Mouse (Mus musculus): Measurements from ENCODE around the gene D430042O09Rik. TPM values are rescaled to one million over a fixed set of nuclear protein-coding genes. Genes with fewer than 3 reads are reported as not detected.
"Not testable (repeated sequence)": the region's sequence is repeated elsewhere in the genome, so short reads cannot be mapped to it uniquely, and the experiment has no call there.

D430042O09Rik gene
- total RNA-seq (2021) = 1 to 10 TPM; 5.3 to 6.2 TPM
- long read RNA-seq, experiment 1, full-length matches to known transcripts = 1 of 2 reads
- long read RNA-seq, experiment 1, partial matches to known transcripts = 0 of 2 reads
- long read RNA-seq, experiment 1, other reads (novel, unspliced or antisense) = 1 of 2 reads
- long read RNA-seq, experiment 2, full-length matches to known transcripts = 3 of 5 reads
- long read RNA-seq, experiment 2, partial matches to known transcripts = 2 of 5 reads
- long read RNA-seq, experiment 2, other reads (novel, unspliced or antisense) = 0 of 5 reads

- TF ChIP-seq CTCF (IDR thresholded peaks at IDR 0.05) = no peak
- intact Hi-C loops (cut with DNase I) = no loop called here
- H3K27ac ChIP-seq = peak within 1 kb of the TSS; percentile 97
- peak within 1 kb of the TSS; percentile 92 for H3K4me3 ChIP-seq
- peak; percentile 100 for DNase-seq
Measured at GRCm38 (mm10) chr7:125707593-125708022, at the start of gene D430042O09Rik, which contains the start of gene Gtf3c1. D430042O09Rik (plus strand) TSS chr7:125707888. Gtf3c1 (minus strand) TSS chr7:125707780.

- DNase-seq = no peak
- no peak overlapping the region for H3K27ac ChIP-seq
- H3K4me3 ChIP-seq = no peak overlapping the region
- TF ChIP-seq CTCF (IDR thresholded peaks at IDR 0.05) = no peak
- intact Hi-C loops (cut with DNase I) = no loop called here
Measured at GRCm38 (mm10) chr7:125663654-125664053, 44.0 kb upstream of the D430042O09Rik start.

GRCm38 (mm10) chr7:125670865-125671264 is 36.8 kb upstream of the D430042O09Rik start:
- H3K27ac ChIP-seq = no peak overlapping the region
- intact Hi-C loops (cut with DNase I) = no loop called here
- DNase-seq = no peak
- no peak for TF ChIP-seq CTCF (IDR thresholded peaks at IDR 0.05)
- no peak overlapping the region for H3K4me3 ChIP-seq

- TF ChIP-seq CTCF (IDR thresholded peaks at IDR 0.05) = no peak
- DNase-seq = no peak
- intact Hi-C loops (cut with DNase I) = no loop called here
- Histone ChIP-seq H3K27ac (no peak overlapping the region), H3K4me3 (no peak overlapping the region)
Measured at GRCm38 (mm10) chr7:125671396-125671795, 36.3 kb upstream of the D430042O09Rik start.

- DNase-seq = no peak
- peak; percentile 89 for TF ChIP-seq CTCF (IDR thresholded peaks at IDR 0.05)
- intact Hi-C loops (cut with DNase I) = loop anchor here (1.0 kb wide), 1 partner anchor 413 kb away; no protein-coding TSS in a partner anchor
- Histone ChIP-seq H3K4me3 (no peak overlapping the region), H3K27ac (no peak overlapping the region)
Measured at GRCm38 (mm10) chr7:125674916-125675315, 32.8 kb upstream of the D430042O09Rik start.

- TF ChIP-seq CTCF (IDR thresholded peaks at IDR 0.05) = no peak
- no peak for DNase-seq
- intact Hi-C loops (cut with DNase I) = no loop called here
- Histone ChIP-seq H3K27ac (no peak overlapping the region), H3K4me3 (no peak overlapping the region)
Measured at GRCm38 (mm10) chr7:125678756-125679155, 28.9 kb upstream of the D430042O09Rik start.

- intact Hi-C loops (cut with DNase I) = no loop called here
- no peak for TF ChIP-seq CTCF (IDR thresholded peaks at IDR 0.05)
Measured at GRCm38 (mm10) chr7:125679936-125680335, 27.8 kb upstream of the D430042O09Rik start.

GRCm38 (mm10) chr7:125690516-125690915 is 17.2 kb upstream of the D430042O09Rik start:
- no peak overlapping the region for H3K27ac ChIP-seq
- no peak for TF ChIP-seq CTCF (IDR thresholded peaks at IDR 0.05)
- DNase-seq = no peak
- no peak overlapping the region for H3K4me3 ChIP-seq
- intact Hi-C loops (cut with DNase I) = no loop called here

More at GRCm38 (mm10) chr7:125679936-125680335, 27.8 kb upstream of the D430042O09Rik start:
- Histone ChIP-seq H3K4me3 (no peak overlapping the region), H3K27ac (no peak overlapping the region)
- no peak for DNase-seq

- no peak for TF ChIP-seq CTCF (IDR thresholded peaks at IDR 0.05)
- DNase-seq = no peak
- Histone ChIP-seq H3K4me3 (no peak overlapping the region), H3K27ac (no peak overlapping the region)
- intact Hi-C loops (cut with DNase I) = no loop called here
Measured at GRCm38 (mm10) chr7:125694056-125694455, 13.6 kb upstream of the D430042O09Rik start.

- no peak for DNase-seq
- no peak overlapping the region for H3K4me3 ChIP-seq
- H3K27ac ChIP-seq = no peak overlapping the region
- intact Hi-C loops (cut with DNase I) = no loop called here
- TF ChIP-seq CTCF (IDR thresholded peaks at IDR 0.05) = no peak
Measured at GRCm38 (mm10) chr7:125702791-125703190, 4.9 kb upstream of the D430042O09Rik start.

GRCm38 (mm10) chr7:125707186-125707585 is 502 bp upstream of the D430042O09Rik start:
- Histone ChIP-seq H3K27ac (peak overlapping the region; percentile 97), H3K4me3 (peak overlapping the region; percentile 92)
- intact Hi-C loops (cut with DNase I) = no loop called here
- TF ChIP-seq CTCF (IDR thresholded peaks at IDR 0.05) = 0 out of 2 replicates have a peak, but pooled peaks have one; percentile 7
- peak; percentile 81 for DNase-seq

GRCm38 (mm10) chr7:125708100-125708499 is 412 bp downstream of the D430042O09Rik start:
- intact Hi-C loops (cut with DNase I) = no loop called here
- TF ChIP-seq CTCF (IDR thresholded peaks at IDR 0.05) = no peak
- no peak for DNase-seq
- Histone ChIP-seq H3K4me3 (peak overlapping the region; percentile 92), H3K27ac (peak overlapping the region; percentile 97)

- H3K4me3 ChIP-seq; H3K27ac ChIP-seq; DNase-seq; intact Hi-C loops (cut with DNase I): not testable (repeated sequence)
Measured at GRCm38 (mm10) chr7:125713542-125714055, 5.9 kb downstream of the D430042O09Rik start.
